Mouse (Mus musculus): Measurements from ENCODE around the gene Enox2.
"Not testable (repeated sequence)": the region's sequence is repeated elsewhere in the genome, so short reads cannot be mapped to it uniquely, and the experiment has no call there.

The Enox2 gene

DNA sequence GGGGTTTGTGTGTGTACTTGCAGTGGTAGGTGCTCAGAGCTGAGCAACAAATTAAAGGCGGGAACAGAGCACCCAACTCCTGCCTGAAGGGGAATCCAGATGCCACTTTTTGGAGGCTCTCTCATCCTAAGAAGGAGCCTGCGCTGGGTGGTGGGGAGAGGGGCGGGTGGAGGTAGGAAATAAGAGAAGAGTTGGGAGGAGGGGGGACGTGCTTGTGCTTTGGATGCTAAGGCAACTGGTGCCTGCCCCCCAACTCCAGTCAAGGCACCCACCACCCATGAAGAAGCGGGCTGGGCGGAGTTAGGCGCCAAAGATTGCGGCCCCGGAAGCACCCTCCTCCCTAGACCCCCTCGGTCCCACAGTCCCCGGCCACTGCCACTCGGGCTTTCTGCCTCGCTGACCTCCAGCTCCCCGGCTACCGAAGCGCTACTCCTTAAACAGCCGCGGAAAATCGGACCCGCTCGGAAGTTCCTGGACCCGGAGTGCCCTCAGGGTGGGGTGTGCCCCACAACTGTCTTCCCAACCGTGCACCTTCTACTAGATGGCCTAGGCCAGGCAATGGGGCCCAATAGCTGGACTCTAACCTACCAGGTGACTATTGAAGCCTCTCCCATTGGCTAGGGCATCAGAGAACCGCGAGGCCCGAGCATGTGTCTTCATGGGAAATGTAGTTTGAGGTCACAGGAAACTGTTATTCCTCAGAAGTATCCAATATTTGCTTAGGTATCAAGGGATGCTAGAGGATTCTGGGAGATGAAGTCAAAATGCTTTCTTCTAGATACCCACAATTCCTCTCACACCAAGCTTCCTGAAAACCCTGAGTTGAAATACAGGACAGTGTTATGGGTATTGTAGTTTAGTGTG, at the start of gene Enox2:
Gene Enox2, minus strand, starts transcription at position 560 of the 864 bp plus-strand sequence.
- DNase-seq (ENCODE audit: low read depth) = peak; percentile 68

DNA sequence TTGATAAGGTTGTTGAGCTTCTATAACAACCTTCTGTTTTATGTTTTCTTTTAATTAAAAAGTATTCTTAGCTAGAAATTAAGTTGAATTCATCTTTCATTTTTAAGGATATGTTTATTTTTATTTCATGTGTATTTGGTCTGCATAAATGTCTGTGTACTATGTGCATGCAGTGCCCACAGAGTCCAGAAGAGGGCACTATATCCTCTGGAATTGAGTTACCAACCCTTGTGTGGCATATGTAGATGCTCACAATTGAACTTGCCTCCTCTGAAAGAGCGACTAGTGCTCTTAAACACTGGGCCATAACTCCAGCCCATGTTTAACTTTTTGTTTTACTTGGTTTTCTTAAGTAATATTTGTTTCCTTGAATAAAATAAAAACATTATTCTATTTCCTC, 21.4 kb upstream of the Enox2 start:
- peak; percentile 10 for DNase-seq (ENCODE audit: low read depth)

DNA sequence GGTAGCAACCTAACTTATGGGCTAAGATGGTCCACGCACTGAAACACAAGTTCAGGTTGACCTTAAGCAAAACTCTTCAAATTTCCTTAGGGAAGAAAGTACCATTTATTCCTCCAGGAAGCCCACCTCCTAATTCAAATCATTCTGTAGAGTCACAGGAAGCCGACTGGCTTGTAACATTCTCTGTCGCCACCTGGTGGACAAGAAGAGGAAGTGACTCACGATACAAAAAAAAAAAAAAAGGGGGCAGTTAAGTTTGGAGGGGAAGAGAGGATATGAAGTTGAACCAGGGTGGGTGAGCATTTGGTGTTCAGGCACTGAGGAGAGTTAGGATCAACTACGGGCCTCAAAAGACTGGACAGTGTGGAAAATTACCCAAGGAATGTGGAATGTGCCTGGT, 18.6 kb upstream of the Enox2 start:
- peak; percentile 13 for DNase-seq (ENCODE audit: low read depth)

DNA sequence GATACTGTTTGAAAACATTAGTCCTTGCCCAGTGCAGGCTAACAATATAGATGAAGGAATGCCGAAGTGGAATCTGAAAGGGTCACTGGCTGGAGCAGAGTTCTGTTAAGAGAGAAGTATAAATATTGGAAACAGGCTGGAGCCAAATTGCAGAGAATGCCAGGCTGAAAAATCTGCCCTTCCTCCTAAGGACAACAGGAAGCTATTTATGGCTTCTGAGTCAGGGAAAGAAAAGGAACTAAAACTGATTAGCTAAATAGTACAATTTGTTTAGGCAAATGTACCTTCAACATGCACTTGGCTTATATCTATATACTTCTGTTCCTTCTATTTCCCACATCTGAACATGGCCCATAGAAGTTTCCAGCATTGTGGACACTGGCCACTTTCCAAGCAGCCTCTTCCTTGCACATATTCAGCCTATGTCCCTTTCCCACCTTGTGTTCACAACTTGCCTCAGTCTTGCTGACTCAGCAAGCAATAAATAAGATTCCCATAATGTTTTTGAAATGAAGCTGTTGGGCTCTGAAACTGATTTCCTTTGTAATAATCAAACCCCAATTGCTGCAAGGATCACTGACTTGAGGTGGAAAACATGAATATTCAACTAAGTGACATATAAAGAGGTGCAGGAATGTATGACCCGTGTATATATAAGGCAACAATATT, 8.0 kb downstream of the Enox2 start:
- DNase-seq (ENCODE audit: low read depth) = no peak

DNA sequence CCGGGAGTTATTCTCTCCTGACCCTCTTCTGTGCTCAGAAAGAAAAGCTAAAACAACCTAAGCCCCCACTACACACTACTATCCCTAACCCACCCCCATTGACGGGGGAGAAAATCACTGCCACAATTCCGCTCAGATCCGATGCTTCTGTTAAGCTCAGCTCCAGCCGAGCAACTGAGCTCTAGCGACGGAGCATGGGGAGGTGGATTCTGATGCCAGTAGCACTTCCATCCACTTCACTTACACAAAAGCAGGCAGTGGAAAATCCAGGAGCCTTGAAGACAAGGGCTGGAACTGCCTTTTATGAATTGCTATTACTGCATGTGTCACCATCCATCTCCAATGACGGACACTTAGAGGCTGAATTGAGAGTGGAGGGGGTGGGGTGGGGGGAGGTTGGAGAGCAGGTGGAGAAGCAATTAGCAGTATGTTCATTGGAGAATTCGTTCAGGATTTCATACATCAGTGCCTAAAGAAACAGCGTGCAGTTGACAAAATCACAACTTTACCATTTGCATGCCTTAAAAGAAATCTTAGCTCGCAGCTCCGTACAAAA, 14.5 kb downstream of the Enox2 start:
- no peak for DNase-seq (ENCODE audit: low read depth)

DNA sequence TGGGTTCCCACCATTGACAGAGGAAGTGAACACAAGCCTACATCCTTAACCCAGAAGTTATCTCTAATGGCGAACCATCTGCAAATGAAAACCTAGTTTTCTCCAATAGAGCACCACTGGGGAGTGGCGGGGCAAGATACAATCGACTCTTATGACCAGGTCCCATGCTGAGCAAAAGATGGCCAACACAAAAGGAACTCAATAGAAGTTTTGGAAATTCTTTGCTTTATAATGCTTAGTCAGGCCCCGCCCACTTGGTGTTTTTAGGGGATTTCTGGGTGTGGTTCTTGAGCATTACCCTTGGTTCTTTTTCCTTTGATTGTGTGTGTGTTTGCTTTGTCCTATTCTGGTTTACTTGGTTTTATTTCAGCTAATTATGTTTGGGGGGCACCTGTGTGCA, 37.2 kb downstream of the Enox2 start:
- DNase-seq (ENCODE audit: low read depth) = no peak

DNA sequence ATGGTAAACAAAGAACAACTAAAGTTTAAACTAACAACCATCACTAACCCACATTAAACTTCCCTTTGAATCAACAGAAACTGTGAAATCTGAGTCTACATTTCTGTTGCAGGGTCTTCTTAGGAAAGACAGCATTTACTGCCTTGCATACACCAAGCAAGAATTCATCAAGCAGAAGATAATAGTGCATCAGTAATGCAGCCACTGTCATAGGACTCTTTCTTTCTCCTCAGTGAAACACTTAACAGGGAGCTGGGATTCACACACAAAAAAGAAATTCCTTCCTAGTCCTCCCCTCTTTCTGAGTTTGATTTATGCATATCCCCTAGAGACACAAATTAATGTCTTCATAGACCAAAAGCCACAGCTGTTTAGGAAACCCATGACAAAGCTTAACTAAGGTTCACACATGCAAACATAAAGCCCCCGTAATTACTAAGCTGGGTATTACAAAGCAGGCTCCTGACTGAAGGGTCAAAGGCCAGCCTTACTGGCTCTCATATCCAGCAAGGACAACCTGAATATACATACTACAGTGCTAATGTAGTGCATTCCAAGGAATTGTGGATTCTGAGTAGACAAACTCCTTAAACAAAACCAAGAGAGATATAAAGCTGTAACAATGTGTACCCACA, 62.1 kb downstream of the Enox2 start:
- DNase-seq (ENCODE audit: low read depth) = no peak

DNA sequence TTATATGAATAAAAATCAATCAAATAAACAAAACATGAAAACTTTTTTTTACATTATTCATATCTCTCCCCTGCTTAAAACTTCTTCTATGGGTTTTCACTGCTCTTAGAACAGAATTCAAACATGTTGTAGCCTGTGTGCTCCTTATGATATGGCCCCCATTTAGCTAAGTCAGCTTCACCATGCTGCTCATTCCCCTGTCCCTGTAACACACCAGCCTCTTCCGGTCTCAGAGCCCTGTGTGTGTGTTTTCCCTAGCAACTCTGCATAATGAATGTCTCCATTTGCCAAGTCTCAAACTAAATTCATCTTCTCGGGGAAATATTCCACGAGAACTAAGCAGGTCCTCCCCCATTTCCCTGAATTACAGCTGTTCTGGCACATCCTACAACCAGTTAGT, 71.6 kb downstream of the Enox2 start:
- DNase-seq (ENCODE audit: low read depth) = no peak

DNA sequence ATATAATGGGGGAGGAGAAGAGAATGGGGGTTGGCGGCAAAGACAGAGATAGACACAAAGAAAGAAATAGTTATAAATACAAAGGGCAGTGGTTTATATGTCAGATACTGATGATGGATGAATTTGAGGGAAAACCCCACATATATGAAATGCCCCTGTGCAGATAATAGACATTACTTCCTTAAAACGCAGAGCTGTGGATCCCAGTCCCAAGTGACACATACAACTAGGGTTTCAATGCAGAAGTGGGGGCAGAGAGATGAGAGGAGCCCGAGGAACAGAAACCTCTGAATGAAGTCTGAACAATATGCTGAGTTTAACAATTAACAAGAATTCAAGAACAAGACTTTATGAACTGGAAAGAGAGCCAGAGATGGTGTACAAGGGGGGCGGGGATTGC, 91.7 kb downstream of the Enox2 start:
- no peak for DNase-seq (ENCODE audit: low read depth)

DNA sequence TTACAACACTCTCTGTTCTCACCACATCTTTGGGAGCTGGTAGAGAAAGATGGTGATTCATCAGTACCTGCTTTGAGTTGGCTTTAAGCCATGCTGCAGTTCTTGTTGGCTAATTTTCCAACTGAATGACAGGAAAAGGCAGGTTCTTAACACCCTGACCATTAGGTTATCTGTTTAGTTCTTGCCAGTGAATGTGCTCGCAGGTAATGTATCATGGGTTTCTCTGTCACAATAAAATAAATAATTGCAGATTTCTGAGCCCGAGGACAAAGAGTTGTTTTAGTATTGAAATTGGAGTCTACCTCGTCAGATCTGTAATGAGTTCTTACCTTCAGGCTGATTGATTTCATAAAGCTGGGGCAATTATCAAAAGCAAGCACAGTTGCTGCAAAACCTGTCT, 106.9 kb downstream of the Enox2 start:
- DNase-seq (ENCODE audit: low read depth) = no peak

DNA sequence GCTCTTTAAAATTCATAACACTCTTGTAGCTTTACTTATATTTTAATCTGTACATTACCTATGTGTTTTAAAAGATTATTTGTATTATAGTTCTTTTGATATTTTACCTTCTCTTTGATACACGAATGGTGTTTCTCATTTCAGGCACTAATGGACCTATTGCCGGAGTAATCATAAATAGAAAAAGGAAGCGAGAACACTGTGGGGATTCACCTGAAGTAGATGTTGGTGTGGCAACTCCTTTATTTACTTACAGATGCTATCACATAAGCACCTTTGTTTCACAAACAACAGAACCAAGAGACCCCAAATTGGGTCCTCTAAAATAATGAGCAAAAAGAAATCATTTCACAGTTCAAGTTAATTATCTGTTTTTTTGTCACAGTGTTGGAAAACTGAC, 109.4 kb downstream of the Enox2 start:
- no peak for DNase-seq (ENCODE audit: low read depth)

DNA sequence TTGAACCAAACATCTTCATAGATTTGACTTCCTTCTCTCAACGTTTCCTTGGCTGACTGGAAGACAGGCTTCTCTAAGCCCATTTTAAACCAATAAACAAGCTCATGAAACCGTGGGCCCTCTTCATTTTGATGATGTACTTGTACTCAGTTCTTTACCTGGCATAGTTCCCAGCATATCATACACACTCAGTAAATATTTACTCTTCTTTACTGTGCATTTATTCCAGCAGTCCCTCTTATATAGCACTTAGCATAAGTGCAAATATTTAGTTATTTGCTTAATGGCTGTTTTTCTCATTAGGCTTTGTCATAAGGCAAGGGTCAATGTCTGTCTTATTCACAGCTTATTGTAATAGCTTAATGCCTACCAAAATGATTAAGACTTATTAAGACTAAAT, 133.8 kb downstream of the Enox2 start:
- DNase-seq (ENCODE audit: low read depth) = no peak

DNA sequence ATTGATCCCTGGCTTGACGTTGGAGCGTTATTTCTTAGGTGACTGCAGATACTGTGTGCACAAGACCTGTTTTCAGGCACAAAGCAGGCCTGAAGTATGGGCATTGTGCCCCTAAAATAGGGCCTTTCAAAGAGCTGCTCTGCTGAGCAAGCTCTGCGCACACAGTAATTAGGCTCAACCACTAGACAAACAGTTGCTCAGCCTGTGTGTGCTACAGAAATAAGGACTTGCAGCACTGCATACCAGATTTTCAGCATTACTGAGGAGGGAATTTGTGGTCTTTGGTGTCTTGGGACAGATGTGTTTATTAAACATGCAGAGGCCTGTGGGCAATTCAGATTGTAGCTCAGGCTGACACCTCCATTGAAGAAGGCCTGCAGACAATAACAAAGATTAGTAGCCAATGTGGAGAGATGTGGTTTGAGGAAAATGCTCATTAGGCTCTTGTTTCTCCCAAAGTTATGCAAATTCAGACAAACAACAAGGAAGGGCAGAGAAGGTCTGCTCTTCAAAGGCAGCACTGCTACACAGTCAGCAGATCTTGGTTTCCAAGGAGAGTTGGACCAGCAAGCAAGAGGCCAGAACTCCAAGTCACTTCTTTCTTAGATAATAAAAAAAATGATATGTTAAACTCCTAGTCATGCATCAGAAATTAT, 163.2 kb downstream of the Enox2 start:
- no peak for DNase-seq (ENCODE audit: low read depth)

DNA sequence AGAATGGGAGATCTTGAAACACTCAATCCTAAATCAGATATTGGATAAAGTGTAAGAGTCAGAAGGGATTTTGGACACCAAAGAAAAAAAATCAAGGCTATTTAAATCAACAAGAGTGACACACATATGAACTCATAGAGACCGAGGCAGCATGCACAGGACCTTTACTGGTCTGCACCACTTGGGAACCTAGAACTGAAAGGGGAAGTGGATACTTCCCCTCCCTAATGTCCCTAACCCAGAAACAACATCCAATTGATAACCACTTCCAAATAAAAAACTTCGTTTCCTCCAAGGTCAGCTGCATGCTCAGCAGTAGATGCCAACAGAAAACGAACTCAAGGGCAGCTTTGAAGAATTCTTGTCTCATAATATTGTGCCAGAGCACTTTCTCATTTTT, 171.6 kb downstream of the Enox2 start:
- DNase-seq (ENCODE audit: low read depth) = no peak

DNA sequence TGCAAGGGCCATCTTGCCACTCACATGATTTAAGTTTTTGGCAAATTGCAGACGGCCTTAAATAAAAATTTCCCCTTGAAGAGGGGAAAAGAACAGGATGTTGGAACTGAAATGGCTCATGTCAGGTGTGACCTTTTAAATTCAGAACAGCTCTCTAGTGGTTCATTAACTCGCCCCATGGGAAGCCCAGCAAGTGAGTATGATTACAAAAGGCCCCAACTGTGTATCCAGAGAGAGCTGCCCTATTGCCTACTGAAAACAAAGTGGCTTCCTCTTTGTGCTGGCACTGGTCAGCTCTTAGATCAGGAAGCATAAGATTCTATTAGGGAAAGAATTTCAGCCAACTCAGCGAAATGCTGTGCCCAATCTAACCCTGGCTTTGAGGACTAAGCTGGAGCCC, 175.6 kb downstream of the Enox2 start:
- DNase-seq (ENCODE audit: low read depth) = no peak

DNA sequence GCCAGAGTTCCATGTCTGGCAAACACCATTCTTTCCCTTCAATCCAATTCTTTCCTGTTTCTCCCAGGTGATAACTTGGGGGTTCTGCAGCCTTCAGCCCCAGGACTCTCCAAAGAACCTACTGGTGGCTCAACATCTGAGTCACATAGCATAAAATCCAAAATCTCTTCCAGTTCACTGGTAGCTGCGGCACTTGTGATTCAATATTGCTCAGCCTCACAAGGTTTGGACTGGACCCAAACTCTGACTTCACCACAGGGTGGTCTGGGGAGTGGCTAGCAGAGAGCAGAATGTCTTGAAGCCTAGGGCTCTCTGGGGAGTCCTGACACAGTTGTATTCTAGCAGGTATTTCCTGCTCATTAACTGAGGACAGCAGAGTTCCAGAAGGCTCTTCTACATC, 187.5 kb downstream of the Enox2 start:
- DNase-seq (ENCODE audit: low read depth) = not testable (repeated sequence)

DNA sequence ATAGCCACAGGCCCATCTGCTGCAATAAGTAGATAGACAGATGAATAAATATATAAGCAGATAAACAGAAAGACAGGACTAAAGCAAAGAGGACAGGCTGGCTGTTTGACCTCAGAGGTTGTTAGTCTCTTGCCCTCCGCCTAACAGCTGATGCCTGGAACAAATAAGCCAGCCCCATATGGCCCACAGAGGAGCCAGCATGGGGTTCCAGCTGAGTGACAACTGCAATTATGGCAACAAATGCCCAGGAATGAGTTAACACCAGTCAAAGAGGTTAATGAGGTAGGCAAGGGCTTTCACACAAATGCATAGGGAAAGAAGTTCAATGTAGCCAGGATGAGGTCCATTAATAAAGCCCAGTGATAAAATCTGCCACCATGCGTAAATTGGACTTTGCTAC, 191.8 kb downstream of the Enox2 start:
- no peak for DNase-seq (ENCODE audit: low read depth)

DNA sequence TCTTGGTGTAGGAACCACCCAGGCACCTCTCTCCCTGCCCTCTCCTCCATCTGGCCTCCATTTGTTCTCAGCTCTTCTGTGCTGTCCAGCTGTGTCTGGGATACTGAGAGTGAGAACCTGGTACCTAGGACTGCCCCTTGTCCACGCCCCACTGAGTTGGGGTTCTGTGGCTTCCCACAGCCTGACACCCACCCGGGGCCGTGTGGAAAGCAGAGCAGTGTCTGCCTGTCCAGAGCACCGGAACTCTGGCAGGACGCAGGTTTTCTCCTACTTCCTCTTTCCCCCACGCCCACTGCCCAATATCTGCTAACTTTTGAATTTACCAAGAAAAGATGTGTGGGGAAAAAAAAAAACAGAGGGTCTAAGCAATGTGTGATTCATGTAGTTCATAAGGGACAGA, 213.0 kb downstream of the Enox2 start:
- DNase-seq (ENCODE audit: low read depth) = no peak

DNA sequence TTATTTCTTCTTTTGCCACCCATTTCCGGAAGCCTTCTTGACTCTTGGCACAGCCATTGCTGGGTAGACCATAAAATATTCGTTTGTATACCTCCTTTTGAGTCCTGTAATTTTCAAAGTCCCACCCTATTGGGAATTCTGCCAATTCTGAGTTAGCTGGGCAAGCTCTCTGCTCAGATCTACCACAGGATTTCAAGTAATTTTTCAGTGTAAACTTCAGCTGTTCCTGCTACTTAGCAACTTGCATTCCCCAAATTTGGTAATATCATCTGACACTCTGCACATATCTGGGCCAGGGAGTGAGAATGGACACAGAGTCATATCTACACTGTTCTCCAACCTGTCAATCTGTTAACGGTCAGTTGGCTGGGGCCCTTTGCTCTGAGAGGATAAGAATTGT, 214.5 kb downstream of the Enox2 start:
- DNase-seq (ENCODE audit: low read depth) = no peak

DNA sequence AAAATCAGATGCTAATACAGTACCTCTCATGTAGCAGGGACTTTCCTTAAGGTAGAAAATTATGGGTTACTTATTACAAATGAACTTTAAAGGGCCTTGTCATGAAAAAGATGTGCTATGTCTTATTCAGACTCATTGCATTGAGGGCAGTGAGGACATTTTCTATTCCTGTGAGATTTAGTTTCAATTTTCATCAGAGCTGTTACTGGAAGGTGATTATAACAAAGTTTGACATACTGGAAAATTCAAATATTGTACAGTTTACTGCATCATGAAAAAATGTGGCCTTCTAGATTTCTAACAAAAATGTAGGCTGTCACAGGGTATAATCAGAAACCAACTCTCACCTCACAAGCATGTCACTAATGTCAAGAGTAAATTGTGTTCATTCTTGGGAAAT, 242.9 kb downstream of the Enox2 start:
- no peak for DNase-seq (ENCODE audit: low read depth)

DNA sequence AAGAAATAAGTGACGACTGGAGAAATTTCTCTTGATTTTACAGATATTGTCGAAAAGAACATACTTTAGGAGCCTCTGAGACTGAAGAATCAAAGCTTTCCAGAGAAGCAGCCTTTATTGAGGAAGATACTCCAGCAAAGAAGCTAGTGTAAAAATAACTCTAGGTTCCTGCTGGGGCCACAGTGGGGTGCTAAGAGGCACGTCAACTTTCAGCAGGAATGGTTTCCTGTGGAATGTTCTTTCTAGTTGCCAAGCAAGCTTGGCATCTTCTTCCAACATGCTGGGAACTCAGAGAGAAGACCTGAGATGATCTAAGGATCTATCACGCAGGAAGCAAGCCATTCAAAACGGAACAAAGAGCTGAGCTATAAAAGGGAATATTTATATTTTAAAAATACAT, 278.3 kb downstream of the Enox2 start:
- no peak for DNase-seq (ENCODE audit: low read depth)

DNA sequence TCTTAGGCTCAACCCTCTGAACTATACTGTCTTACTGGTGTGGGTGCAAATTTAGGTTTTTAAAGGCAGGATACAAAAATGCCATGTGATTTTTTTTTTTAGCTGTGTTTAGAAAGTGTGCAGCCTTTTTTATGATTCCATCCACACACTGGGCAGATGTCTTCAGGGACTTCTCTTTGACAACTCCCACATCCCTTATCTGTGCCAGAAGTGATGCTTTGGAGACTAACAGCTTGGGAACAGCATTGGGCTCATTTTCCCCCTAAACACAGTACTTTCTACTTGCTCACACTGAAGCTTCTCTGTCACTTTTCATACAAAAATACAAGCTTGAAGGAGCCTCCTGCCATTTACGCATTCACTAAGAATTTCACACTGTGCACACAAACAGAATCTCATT, 282.4 kb downstream of the Enox2 start:
- DNase-seq (ENCODE audit: low read depth) = no peak
